Mouse (Mus musculus) intestine, postnatal 0 days (tissue): Measurements from ENCODE around the gene Rack1. TPM values are rescaled to one million over a fixed set of nuclear protein-coding genes. Genes with fewer than 3 reads are reported as not detected.
"Not testable (repeated sequence)": the region's sequence is repeated elsewhere in the genome, so short reads cannot be mapped to it uniquely, and the experiment has no call there.

Source experiments
- ATAC-seq: fragments of 200-750 bp; cut with Nextera tagmentation; 2 replicates; pipeline ENCODE4 v1.8.0; 2017; ENCODE audit warnings: mild to moderate bottlenecking, moderate TSS enrichment, moderate library complexity
- H3K27ac ChIP-seq: fragments of 300-500 bp; sonication (generic); 2 replicates; pipeline ENCODE4 v1.5.1; 2014; ENCODE audit warnings: mild to moderate bottlenecking, low read depth, low read length, moderate library complexity
- H3K27me3 ChIP-seq: fragments of 300-500 bp; sonication (generic); replicated peaks from 2 replicates; pipeline ENCODE4 v1.6.1; 2014; ENCODE audit warnings: low read length, mixed read lengths; ENCODE audit not compliant: control insufficient read depth, insufficient read depth
- H3K36me3 ChIP-seq: fragments of 300-500 bp; sonication (generic); 2 replicates; pipeline ENCODE4 v1.6.1; 2014; ENCODE audit warnings: mild to moderate bottlenecking, moderate library complexity; ENCODE audit not compliant: control insufficient read depth, insufficient read depth
- H3K4me1 ChIP-seq: fragments of 300-500 bp; sonication (generic); replicated peaks from 2 replicates; pipeline ENCODE4 v1.6.1; 2014; ENCODE audit warnings: antibody characterized with exemption, low read length, mixed read lengths; ENCODE audit not compliant: control insufficient read depth, insufficient read depth
- H3K4me2 ChIP-seq: fragments of 300-500 bp; sonication (generic); replicated peaks from 2 replicates; pipeline ENCODE4 v1.6.1; 2014; ENCODE audit warnings: low read depth, mild to moderate bottlenecking, moderate library complexity
- H3K4me3 ChIP-seq: fragments of 300-500 bp; sonication (generic); 2 replicates; pipeline ENCODE4 v1.5.1; 2014; ENCODE audit warnings: low read depth, low read length
- H3K9ac ChIP-seq: fragments of 300-500 bp; sonication (generic); 2 replicates; pipeline ENCODE4 v1.6.1; 2014; ENCODE audit warnings: mild to moderate bottlenecking, low read depth, low read length
- H3K9me3 ChIP-seq: fragments of 300-500 bp; sonication (generic); 2 replicates; pipeline ENCODE4 v1.6.1; 2016; ENCODE audit warnings: mixed run types; ENCODE audit not compliant: control insufficient read depth
- CTCF ChIP-seq: sonication (generic); IDR thresholded peaks from 2 replicates; pipeline ENCODE4 v1.5.1; 2016; ENCODE audit warnings: low read depth, mild to moderate bottlenecking, control low read depth, antibody characterized with exemption, moderate library complexity
- WGBS: fragments of 180-500 bp; shearing (Covaris S2); extraction: QIAGEN DNeasy Blood & Tissue Kit; methylation state at CpG from one replicate; pipeline ENCODE4 v1.1.7; 2014; 5-methylcytosine and 5-hydroxymethylcytosine counted together
- polyA plus RNA-seq: library from polyadenylated mRNA; unstranded; fragments of >200 nt; fragmentation: Nextera tagmentation; extraction: Ambion mirVana; gene quantifications from 2 replicates; pipeline ENCODE4 v1.2.1, GENCODE M21; 2015

Rack1 gene
- polyA plus RNA-seq, 1 experiment from 2014 or later, result 435 TPM

DNA sequence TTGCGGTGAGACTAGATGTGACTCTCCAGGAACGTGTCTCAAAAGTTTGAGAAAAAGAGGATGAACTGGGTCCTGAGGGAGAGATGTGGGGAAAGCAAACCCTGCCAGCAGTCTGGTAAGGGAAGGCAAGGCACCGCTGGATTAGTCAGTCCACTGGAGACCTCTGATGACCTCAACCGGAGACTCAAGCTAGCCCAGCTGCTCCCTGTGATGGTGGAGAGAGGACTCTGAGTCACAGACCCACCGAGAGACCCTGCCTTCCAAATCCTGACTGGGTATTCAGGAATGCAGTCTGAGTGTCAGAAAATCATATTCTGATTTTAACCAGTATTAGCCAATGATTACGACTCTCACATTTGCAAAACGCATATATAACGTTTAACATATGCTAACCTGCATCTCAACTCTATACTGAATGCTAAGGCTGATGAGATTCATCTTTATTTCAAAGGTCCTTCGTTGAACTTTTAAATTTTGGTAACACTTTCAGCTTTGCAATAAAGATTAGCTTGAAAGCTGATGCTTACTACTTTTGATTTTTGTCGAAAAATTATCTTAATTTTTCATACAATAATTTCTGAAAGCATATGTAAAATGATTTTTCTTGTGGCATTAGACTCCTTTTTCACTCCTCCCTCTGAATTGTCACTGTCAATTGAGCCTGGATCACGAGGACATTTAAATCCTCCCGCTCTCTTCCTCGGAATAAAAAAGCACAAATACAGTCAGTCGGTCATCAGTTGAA lies 22.8 kb downstream of the Rack1 start:
- Histone ChIP-seq H3K36me3 (no peaks in the 10 kb centered on the region), H3K4me1 (no peaks in the 10 kb centered on the region), H3K4me2 (peak overlapping the region; percentile 68), H3K27ac (no peak overlapping the region), H3K9me3 (no peaks in the 10 kb centered on the region), H3K9ac (no peak overlapping the region), H3K4me3 (peak overlapping the region; percentile 31), H3K27me3 (no peaks in the 10 kb centered on the region)
- no peak for ATAC-seq
- WGBS, result 46% methylated on average over 14 of the region's 14 CpGs
- no peak for TF ChIP-seq CTCF

DNA sequence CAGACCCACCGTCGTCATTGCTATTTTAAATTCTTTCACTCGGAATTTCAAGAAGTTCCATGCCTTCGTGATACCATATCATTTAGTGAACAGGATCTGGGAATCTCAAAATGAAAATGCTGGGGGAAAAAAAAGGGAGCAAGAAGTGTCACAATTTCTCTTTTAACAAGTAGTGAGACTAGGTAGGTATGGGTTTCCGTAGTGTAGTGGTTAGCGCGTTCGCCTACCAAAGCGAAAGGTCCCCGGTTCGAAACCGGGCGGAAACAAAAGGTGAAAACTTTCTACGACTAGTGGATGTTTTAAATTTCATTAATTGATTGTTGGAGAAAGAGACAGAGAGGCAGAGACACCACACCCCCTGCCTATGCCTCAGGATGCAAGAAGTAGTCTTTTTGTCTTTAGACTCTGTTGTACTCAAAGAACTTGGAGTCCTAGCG lies 23.4 kb downstream of the Rack1 start:
- Histone ChIP-seq H3K4me2 (peak overlapping the region; percentile 68), H3K9ac (no peak overlapping the region), H3K27me3 (no peaks in the 10 kb centered on the region), H3K4me3 (peak overlapping the region; percentile 31), H3K9me3 (no peaks in the 10 kb centered on the region), H3K4me1 (no peaks in the 10 kb centered on the region), H3K27ac (no peak overlapping the region), H3K36me3 (no peaks in the 10 kb centered on the region)
- no peak for TF ChIP-seq CTCF
- ATAC-seq, result peak; percentile 14; the same call in 1 of the 2 replicates
- 1% methylated on average over 15 of the region's 15 CpGs for WGBS

DNA sequence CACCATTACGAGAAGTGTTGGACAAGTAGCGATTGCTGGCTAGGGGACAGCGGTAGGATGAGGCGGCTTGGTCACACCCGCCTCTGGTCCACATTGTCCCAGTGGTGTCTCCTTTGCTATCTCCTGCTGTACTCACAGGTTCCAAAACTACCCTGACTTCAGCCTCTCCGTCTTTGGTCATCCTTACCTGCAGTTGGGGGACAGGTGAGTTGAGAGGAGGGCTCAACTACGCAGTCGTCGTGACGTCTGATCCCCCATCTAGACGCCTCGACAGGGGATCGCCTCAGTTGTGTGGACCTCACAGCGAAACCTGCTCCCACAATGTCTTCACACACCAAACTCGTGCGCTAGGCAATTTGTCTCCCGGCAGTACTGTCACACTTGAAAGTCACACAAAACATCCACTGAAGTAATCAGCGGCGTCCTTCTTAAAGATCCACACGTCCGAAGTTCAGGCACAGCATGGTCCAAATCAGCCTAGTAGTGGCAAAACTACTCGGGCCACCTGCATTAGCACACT lies 24.2 kb downstream of the Rack1 start:
- H3K27me3 ChIP-seq, result no peaks in the 10 kb centered on the region
- TF ChIP-seq CTCF, result no peak
- 11% methylated on average over 22 of the region's 22 CpGs for WGBS
- no peak for ATAC-seq
- no peak overlapping the region for H3K9ac ChIP-seq
- no peak overlapping the region for H3K27ac ChIP-seq
- H3K36me3 ChIP-seq, result no peaks in the 10 kb centered on the region
- no peaks in the 10 kb centered on the region for H3K9me3 ChIP-seq
- peak overlapping the region; percentile 31 for H3K4me3 ChIP-seq
- H3K4me1 ChIP-seq, result no peaks in the 10 kb centered on the region
- H3K4me2 ChIP-seq, result peak overlapping the region; percentile 68

DNA sequence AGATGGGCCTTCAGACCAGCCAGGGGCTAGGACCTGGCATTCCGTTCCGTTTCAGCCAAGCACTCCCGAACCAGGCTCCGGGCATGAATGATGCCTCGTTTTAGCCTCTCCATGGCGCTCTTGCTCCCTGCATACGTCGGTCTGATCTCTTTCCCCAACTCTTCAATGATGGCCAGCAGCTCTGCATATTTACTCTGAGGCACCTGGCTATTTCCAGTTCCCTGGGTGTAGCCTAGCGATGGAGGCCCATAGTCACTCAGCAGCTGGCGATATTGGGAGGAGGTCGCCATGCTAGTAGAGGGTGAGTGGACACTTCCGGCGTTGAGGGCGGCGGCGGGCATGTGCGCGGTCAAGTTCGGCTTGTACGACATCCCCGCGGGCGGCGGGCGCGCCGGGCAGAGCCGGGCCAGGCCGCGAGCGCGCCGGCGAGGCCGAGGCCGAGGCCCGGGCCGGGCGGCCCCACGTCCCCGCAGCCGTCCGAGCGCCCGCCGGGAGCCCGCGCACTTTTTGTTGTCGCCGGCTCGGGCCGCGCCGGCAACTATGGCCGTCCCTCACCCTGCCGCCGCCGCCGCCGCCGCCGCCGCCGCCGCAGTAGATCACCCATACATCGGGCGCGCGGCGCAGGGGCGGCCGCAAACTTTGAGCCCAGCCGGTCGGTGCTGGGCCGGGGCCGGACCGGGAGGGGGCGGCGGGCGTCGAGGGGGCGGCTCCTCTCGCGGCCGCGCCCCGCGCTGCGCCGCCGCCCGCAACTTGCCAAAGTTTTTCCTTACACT lies 26.0 kb downstream of the Rack1 start, which contains the start of the genes Trim7 and Gm12184:
Gene Trim7 (plus strand): TSS at position 162 of the 773 bp plus-strand sequence.
Gene Gm12184 (minus strand): TSS at position 677 of the 773 bp plus-strand sequence.
- H3K4me3 ChIP-seq, result peak within 1 kb of the TSS; percentile 46
- H3K4me1 ChIP-seq, H3K9me3 ChIP-seq, H3K27me3 ChIP-seq, H3K9ac ChIP-seq, H3K36me3 ChIP-seq: not testable (repeated sequence)
- peak within 1 kb of the TSS; percentile 35; the same call in 1 of the 2 replicates for H3K27ac ChIP-seq
- under 1% methylated on average over 49 of the region's 92 CpGs for WGBS
- peak within 1 kb of the TSS; percentile 57 for H3K4me2 ChIP-seq
- ATAC-seq, result peak; percentile 77
- peak; percentile 38 for TF ChIP-seq CTCF

DNA sequence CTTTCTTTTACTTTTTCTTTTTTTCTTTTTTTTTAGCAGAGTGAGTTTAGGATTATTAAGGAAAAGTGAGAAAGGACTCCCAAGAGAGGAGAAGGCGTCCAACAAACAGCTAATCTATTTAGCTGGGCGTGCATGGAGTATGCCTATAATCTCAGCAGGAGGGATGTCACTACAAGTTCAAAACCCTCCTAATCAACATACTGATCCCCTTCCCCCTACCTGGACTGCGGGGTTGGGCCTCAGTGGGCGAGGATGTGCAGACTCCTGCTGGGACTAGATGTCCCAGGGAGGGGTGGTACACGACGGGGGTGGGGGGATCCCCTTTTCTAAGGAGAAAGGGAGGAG lies 26.6 kb downstream of the Rack1 start:
- Histone ChIP-seq H3K27me3 (no peaks in the 10 kb centered on the region), H3K4me3 (peak overlapping the region; percentile 46), H3K9me3 (no peaks in the 10 kb centered on the region), H3K36me3 (no peaks in the 10 kb centered on the region), H3K4me2 (peak overlapping the region; percentile 57), H3K4me1 (no peaks in the 10 kb centered on the region), H3K27ac (peak overlapping the region; percentile 35; the same call in 1 of the 2 replicates), H3K9ac (no peak overlapping the region)
- 5% methylated on average over 6 of the region's 6 CpGs for WGBS
- no peak for TF ChIP-seq CTCF
- no peak for ATAC-seq

DNA sequence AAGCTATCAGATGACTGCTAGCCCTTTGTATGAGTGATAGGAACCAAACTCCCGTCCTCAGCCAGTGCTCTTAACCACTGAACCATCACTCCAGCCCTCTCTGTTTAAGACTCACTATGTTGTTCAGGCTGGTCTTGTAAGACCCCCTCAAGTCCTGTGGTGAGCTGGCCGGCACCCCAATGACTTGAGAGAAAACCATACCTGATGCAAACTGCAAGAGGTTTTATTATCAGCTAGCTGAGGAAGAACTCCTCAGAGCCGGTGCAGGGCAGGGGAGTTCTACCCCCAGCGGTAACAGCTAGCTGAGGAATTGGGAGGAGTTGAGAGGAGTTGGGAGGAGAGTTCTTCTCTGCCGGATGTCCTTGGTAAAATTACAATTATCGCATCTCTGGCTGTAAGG lies 27.8 kb downstream of the Rack1 start:
- ATAC-seq, result no peak
- Histone ChIP-seq H3K4me1 (no peaks in the 10 kb centered on the region), H3K9ac (no peak overlapping the region), H3K9me3 (no peaks in the 10 kb centered on the region), H3K4me3 (no peak overlapping the region), H3K27me3 (no peaks in the 10 kb centered on the region), H3K4me2 (no peak overlapping the region), H3K36me3 (no peaks in the 10 kb centered on the region), H3K27ac (no peak overlapping the region)
- no peak for TF ChIP-seq CTCF
- 84% methylated on average over 6 of the region's 6 CpGs for WGBS
